Mouse (Mus musculus) layer of hippocampus, postnatal 25 days (tissue): ENCODE results near the gene Timm9. TPM values are rescaled to one million over a fixed set of nuclear protein-coding genes. Genes with fewer than 3 reads are reported as not detected.

Experiments
- DNase-seq, 2 experiments: peaks; one replicate each; pipeline ENCODE4 v3.0.0; 2022; ENCODE audit warnings: mixed read lengths in 2 of 2, low spot score in 1 of 2; ENCODE audit errors: extremely low spot score in 1 of 2
- total RNA-seq, 2 experiments: library from RNA; stranded (reverse); gene quantifications; 2 replicates each; pipeline ENCODE4 v1.2.3; 2021

The Timm9 gene
- total RNA-seq = 10 to 100 TPM; 54.0 to 54.6 TPM

GRCm38 (mm10) chr12:71136130-71136973, at the start of gene Timm9, which contains the start of gene 2700049A03Rik:
TSS of gene Timm9 (minus strand) at chr12:71136684.
TSS of gene 2700049A03Rik (plus strand) at chr12:71136848.
- peak; percentile 67 to 78 for DNase-seq

- no peak for DNase-seq
Observed at GRCm38 (mm10) chr12:71184396-71184795, 47.9 kb upstream of the Timm9 start.

GRCm38 (mm10) chr12:71183736-71184135, 47.3 kb upstream of the Timm9 start:
- no peak for DNase-seq

- DNase-seq = no peak
Observed at GRCm38 (mm10) chr12:71169911-71170310, 33.4 kb upstream of the Timm9 start.

- no peak for DNase-seq
Observed at GRCm38 (mm10) chr12:71164410-71164809, 27.9 kb upstream of the Timm9 start.

- no peak for DNase-seq
Observed at GRCm38 (mm10) chr12:71157974-71158373, 21.5 kb upstream of the Timm9 start.

- DNase-seq = no peak
Observed at GRCm38 (mm10) chr12:71154979-71155378, 18.5 kb upstream of the Timm9 start.

- no peak for DNase-seq
Observed at GRCm38 (mm10) chr12:71150167-71150566, 13.7 kb upstream of the Timm9 start.

- no peak for DNase-seq
Observed at GRCm38 (mm10) chr12:71149456-71149855, 13.0 kb upstream of the Timm9 start.

- no peak for DNase-seq
Observed at GRCm38 (mm10) chr12:71148801-71149200, 12.3 kb upstream of the Timm9 start.

- DNase-seq = peak in 1 of 2 experiments; percentile 56
Observed at GRCm38 (mm10) chr12:71147641-71148040, 11.2 kb upstream of the Timm9 start.

- no peak for DNase-seq
Observed at GRCm38 (mm10) chr12:71141189-71141588, 4.7 kb upstream of the Timm9 start.

GRCm38 (mm10) chr12:71139258-71139828, 2.9 kb upstream of the Timm9 start:
- DNase-seq = no peak

GRCm38 (mm10) chr12:71137686-71138085, 1.2 kb upstream of the Timm9 start:
- DNase-seq = no peak

GRCm38 (mm10) chr12:71136974-71137491, 549 bp upstream of the Timm9 start:
- peak; percentile 63 to 78 for DNase-seq

GRCm38 (mm10) chr12:71135581-71135980, 903 bp downstream of the Timm9 start:
- DNase-seq = no peak

GRCm38 (mm10) chr12:71123286-71123685, 13.2 kb downstream of the Timm9 start:
- no peak for DNase-seq

- no peak for DNase-seq
Observed at GRCm38 (mm10) chr12:71122731-71123130, 13.8 kb downstream of the Timm9 start.

GRCm38 (mm10) chr12:71116411-71116810, 20.1 kb downstream of the Timm9 start:
- no peak for DNase-seq

GRCm38 (mm10) chr12:71113675-71114288, 22.7 kb downstream of the Timm9 start:
- DNase-seq = peak in 1 of 2 experiments; percentile 33

GRCm38 (mm10) chr12:71113074-71113473, 23.4 kb downstream of the Timm9 start:
- no peak for DNase-seq
